Mouse (Mus musculus) regulatory T cell (primary cell): ENCODE results near the gene Pth1r.

Experiments
- in situ Hi-C: fragments of 300-600 bp; cut with MboI, MseI; formaldehyde crosslinking; loops from one replicate; pipeline ENCODE4 v1.15.1; 2025; ENCODE audit warnings: high pct_unique_total_duplicates

The Pth1r gene

GRCm38 (mm10) chr9:110750404-110751187 is 3.7 kb upstream of the Pth1r start:
- in situ Hi-C loops: no loop called here

- in situ Hi-C loops: no loop called here
Measured at GRCm38 (mm10) chr9:110748451-110748850, 1.5 kb upstream of the Pth1r start.

GRCm38 (mm10) chr9:110746238-110746637 is 707 bp downstream of the Pth1r start:
- in situ Hi-C loops: no loop called here

GRCm38 (mm10) chr9:110745752-110746151 is 1.2 kb downstream of the Pth1r start:
- in situ Hi-C loops: no loop called here

- in situ Hi-C loops: no loop called here
Measured at GRCm38 (mm10) chr9:110743456-110744323, 3.3 kb downstream of the Pth1r start.

- in situ Hi-C loops: no loop called here
Measured at GRCm38 (mm10) chr9:110742951-110743455, 3.9 kb downstream of the Pth1r start.

GRCm38 (mm10) chr9:110742295-110742950 is 4.5 kb downstream of the Pth1r start:
- in situ Hi-C loops: no loop called here

- in situ Hi-C loops: no loop called here
Measured at GRCm38 (mm10) chr9:110741711-110742294, 5.1 kb downstream of the Pth1r start, which contains the start of gene Myl3. Myl3 (plus strand) TSS chr9:110741861.

- in situ Hi-C loops: no loop called here
Measured at GRCm38 (mm10) chr9:110739961-110740360, 7.0 kb downstream of the Pth1r start.

GRCm38 (mm10) chr9:110738054-110738453 is 8.9 kb downstream of the Pth1r start:
- in situ Hi-C loops: no loop called here

- in situ Hi-C loops: no loop called here
Measured at GRCm38 (mm10) chr9:110736362-110736761, 10.6 kb downstream of the Pth1r start.

GRCm38 (mm10) chr9:110734154-110734553 is 12.8 kb downstream of the Pth1r start:
- in situ Hi-C loops: no loop called here

- in situ Hi-C loops: no loop called here
Measured at GRCm38 (mm10) chr9:110733102-110733501, 13.8 kb downstream of the Pth1r start.

GRCm38 (mm10) chr9:110732623-110733022 is 14.3 kb downstream of the Pth1r start:
- in situ Hi-C loops: no loop called here

- in situ Hi-C loops: no loop called here
Measured at GRCm38 (mm10) chr9:110731859-110732258, 15.1 kb downstream of the Pth1r start.

- in situ Hi-C loops: no loop called here
Measured at GRCm38 (mm10) chr9:110729841-110730240, 17.1 kb downstream of the Pth1r start.

GRCm38 (mm10) chr9:110726867-110727266 is 20.1 kb downstream of the Pth1r start:
- in situ Hi-C loops: no loop called here

- in situ Hi-C loops: no loop called here
Measured at GRCm38 (mm10) chr9:110725721-110726135, 21.2 kb downstream of the Pth1r start.

- in situ Hi-C loops: no loop called here
Measured at GRCm38 (mm10) chr9:110722060-110722459, 24.9 kb downstream of the Pth1r start.

GRCm38 (mm10) chr9:110719977-110720376 is 27.0 kb downstream of the Pth1r start:
- in situ Hi-C loops: loop anchor here (5.0 kb wide), 2 partner anchors 57 to 78 kb away; no protein-coding TSS in a partner anchor

GRCm38 (mm10) chr9:110718810-110719209 is 28.1 kb downstream of the Pth1r start:
- in situ Hi-C loops: loop anchor here (5.0 kb wide), 2 partner anchors 58 to 77 kb away; no protein-coding TSS in a partner anchor
